Mouse (Mus musculus): ENCODE data around the gene Cyp1a2.

Gene Cyp1a2

GRCm38 (mm10) chr9:57644944-57645893, 38.3 kb downstream of the Cyp1a2 start:
- peak; percentile 96 to 97 for DNase-seq

DNA sequence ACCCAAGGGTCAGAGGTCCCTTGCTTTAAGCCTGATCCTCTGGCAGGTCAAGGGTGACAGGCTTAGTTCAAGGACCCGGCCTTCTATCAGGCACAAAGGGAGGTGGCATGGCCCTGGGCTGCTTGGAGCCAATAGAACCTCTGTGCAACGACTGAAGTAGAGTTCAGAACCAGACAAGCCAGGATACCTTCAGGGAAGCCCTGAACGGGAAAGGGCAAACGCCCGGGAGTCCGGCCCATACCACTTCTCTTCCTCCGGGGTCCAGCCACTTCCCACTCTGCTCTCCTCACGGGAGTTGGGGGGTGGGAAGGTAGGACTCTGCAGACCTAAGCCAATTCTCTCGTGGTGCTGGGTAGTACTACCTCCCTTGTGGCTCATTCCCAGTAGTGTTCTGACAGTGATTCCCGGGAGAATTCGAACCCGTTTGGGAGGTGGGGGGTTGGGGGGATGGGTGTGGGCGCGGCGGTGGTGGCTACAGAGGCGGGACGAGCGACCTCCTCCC, 39.0 kb downstream of the Cyp1a2 start:
- DNase-seq, result no peak

- DNase-seq, result peak in 1 of 2 experiments; percentile 50
These were observed 39.7 kb downstream of the Cyp1a2 start for GRCm38 (mm10) chr9:57643856-57644180.

DNA sequence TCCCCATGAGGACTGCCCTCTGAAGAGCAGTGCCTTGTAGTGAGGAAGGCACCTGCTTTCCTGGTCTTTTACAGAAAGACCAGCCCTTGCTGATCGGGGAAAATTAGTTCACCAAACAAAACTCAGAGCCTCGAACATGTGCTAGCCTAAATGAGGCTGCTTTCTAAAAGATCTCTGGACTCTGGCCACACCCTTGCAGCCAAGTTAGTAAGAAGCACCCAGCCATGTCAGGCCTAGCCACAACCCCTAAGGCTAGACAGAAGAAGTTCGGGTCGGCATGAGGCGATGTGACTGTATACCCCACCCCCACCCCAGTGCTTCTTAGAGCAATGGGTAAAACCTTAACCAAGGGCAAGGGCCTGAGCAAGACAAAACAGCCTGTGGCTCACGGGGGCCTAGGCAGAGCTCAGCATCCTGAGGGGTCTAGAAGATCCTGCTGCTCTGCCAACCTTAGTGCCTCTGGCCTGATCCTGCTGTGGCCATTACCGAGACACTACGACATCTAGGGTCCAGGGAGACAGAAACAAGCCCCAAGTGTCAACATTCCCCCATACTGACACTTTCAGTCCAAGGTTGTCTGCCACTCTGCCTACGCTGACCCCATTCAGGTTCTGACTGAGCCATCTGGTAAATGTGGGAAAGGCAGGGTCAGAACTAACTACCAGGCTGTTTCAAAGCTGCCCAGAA, 40.2 kb downstream of the Cyp1a2 start:
- DNase-seq, result no peak

DNA sequence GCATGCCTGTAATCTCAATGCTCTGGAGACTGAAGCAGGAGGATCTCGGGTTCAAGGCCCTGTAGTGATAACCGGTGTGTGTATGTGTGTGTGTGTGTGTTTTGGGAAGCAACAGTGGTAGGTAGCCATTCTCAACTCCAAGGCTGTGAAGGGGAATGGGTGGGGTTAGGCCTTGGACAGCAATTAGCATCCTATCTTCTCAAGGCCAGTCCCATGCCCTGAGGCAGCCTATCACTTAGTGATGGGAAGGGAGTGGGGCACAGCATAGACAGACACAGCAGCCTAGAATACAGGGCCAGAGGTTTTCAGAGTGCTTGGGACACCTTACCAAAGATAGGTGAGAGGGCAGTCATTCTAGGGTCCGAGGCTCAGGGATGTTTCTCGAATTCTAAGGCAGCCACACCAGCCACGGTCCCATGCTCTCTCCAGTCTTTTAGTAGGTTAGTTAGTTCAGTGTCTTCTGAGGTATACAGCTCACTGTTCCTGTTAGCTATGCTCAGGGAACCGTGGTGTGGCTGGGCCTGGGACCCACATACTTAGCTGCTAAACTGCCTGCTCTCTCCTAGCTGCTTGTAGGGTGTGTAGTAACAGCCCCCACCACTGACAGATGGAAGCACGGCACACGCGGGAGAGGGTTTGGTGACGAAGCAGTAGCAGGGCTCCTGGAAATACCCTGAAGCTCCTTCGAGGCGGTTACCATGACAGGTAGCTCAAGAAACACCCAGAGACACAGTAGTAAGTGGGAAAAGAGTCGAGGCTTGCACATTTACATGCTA, 41.5 kb downstream of the Cyp1a2 start:
- DNase-seq, result no peak

- no peak for DNase-seq
These were observed 42.5 kb downstream of the Cyp1a2 start for GRCm38 (mm10) chr9:57641022-57641421.

DNA sequence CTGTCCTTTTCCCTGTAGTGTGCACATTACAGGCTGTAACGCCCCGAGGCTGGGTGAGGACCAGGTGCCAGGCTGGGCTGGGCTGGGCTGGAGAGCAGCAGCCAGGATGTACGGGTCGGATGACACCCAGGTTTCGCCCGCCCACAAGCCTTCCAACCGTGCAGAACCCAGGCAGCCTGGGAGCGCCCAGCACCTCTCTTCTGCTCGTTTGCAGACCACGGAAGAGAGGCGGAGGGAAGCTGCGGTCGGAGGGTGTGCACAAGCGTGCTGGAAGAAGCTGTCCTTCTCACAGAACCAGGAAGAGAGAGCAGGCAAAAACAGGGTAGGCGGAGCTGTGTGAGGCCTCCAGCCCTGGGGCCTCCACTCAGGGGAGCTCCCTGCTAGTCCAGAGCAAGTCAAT, 43.1 kb downstream of the Cyp1a2 start:
- DNase-seq, result peak; percentile 84 to 90

- DNase-seq, result no peak
These were observed 43.7 kb downstream of the Cyp1a2 start for GRCm38 (mm10) chr9:57639661-57640328.

DNA sequence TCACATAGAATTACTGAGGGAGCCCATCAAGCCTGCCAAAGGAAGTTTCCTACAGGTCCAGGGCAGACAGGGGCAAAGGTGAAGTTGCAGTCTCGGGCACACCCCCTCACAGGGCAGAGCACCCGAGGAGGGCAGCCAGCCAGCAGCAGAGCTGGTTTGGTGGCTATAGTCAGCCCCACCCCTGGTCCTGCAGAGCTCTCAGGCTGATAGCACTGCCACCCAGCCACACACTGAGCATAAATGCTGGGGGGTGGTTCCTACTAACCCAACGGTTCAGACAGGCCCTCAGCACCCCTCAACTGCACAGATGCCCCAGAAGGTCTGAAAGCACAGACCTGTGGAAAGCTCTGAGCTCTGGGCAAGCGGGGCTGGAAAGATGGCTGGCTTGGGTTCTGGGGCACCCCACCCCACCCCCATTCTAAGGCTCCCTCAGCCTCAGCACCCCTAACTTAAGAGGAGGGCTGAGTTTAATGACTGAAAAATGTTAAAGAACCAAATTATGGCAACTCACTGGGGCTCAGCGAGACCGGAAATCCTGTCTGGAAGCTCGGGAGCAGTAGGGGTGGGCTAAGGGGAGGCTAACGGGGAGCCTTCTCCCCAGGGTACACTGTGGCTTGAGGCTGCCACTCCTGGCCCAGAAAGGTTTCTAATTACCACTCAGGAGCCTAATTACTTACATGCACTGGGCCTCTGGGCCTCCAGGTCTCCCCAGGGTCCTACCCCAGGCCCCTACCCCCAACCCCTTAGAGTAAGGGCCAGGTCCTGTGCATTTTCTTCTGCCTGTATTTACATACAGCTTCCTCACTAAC, 44.6 kb downstream of the Cyp1a2 start:
- peak; percentile 78 to 87 for DNase-seq

DNA sequence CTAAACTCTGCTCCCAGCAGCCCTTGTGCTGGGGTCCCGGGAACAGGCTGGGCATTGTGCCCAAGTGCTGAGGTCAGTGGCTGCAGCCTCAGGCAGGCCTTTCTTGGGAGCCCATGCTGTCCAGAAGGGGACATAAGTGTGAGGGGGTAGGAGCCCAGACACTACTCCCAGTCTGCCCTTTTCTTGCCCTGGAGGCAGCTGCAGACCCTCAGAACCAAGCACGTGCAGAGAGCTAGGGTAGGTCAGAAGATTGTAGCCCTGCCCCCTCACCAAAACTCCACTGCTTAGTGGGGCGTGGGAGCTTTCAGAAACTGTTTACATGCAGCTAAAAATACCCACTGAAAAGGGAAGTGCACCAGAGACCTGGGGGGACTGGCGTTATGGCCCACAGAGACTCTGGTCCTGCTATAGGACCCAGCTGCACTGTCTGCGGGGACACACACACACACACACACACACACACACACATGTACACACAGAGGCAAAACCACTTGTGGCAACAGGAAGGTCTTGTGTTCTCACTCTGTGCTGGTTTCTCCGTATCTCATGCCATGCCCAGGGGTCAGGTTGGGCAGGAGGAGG, 45.7 kb downstream of the Cyp1a2 start:
- DNase-seq, result peak; percentile 87 to 92

DNA sequence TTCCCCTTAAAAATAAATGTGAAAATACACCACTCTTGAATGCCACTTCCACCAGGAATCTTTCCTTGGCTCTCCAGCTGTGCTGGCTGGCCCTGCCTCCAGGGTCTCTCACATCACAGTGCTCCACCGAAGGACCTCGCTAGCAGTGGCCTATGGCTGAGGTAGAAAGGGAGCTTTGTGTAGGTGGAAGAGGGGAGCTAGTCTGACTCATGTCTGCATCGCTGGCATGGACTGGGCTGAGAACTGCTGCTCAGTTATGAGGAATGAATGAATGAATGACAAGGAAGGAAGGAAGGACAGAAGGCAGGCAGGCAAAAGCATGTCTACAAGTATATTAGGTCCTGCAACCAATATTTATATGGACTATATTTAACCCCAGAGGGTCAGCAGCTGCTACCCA, 46.2 kb downstream of the Cyp1a2 start:
- DNase-seq, result no peak

GRCm38 (mm10) chr9:57633481-57634024, 50.0 kb downstream of the Cyp1a2 start:
- DNase-seq, result no peak

DNA sequence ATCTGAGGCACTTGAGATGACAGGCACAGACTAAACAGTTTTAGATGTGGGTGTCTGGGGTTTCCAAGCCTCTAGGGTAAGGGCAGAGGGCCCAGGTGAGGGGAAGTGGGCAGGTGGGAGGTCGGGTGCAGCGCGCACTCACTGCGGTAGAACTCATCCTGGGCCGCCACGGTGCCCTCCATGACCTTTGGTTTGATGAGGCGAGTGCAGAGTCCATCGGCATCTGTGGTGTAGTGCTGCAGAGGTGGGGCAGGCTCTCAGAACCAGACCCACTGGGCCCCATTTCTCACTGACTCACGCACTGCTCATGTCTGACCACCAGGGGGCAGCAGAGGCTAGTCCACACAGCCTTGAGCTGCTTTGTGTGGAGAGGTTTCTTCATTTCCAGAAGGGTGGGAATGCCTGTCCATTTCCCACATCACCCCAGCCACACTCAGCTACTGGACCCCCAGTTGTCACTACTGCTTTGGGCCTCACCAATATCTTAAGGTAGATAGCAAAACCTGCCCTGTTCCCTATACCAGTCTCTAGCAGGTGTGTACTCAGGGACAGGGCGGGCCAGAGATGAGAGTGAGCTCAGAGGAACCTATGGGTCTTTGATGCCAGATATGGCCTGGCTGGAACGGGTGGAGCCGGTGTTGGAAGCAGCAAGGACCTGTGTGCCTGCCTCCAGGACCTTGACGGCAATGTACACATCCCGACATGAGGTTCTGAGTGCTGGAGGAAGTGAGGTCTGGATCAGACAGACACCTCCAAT, 54.2 kb downstream of the Cyp1a2 start:
- peak; percentile 80 to 90 for DNase-seq

GRCm38 (mm10) chr9:57628717-57629116, 54.8 kb downstream of the Cyp1a2 start:
- DNase-seq, result no peak

- DNase-seq, result no peak
These were observed 55.6 kb downstream of the Cyp1a2 start for GRCm38 (mm10) chr9:57627892-57628291.

GRCm38 (mm10) chr9:57627191-57627590, 56.3 kb downstream of the Cyp1a2 start:
- DNase-seq, result no peak
